Mouse (Mus musculus) liver, postnatal 0 days (tissue): Measurements from ENCODE around the gene Stk24.

Experiments used
- CTCF ChIP-seq: sonication (generic); IDR thresholded peaks from 2 replicates; pipeline ENCODE4 v1.5.1; 2016; ENCODE audit warnings: antibody characterized with exemption, low read depth
- EP300 ChIP-seq: IDR thresholded peaks from 2 replicates; pipeline ENCODE4 v1.6.1; 2016; ENCODE audit warnings: antibody characterized with exemption, low read depth, mild to moderate bottlenecking

GRCm38 (mm10) chr14:121311083-121311482 is 68.7 kb downstream of the Stk24 start:
- TF ChIP-seq CTCF (no peak), EP300 (no peak)
